8 mouse cellular contexts compared by ENCODE assay signal in genomic region chr3:157534786-157535415, GRCm38 (mm10). TPM values are rescaled to one million over a fixed set of nuclear protein-coding genes. Genes with fewer than 3 reads are reported as not detected.
A peak's percentile ranks its signal among the peaks of the same experiment; 100 is the strongest.
DNase-seq lines count a peak whose midpoint lies in the region; ATAC-seq and TF ChIP-seq lines count a peak whose summit lies in the region.

No protein-coding gene starts in this region.

- no peak for TF ChIP-seq POLR2A in cortical plate, adult 2 months (IDR thresholded peaks at IDR 0.05; ENCODE audit: extremely low read depth, insufficient read depth, low read length)

- DNase-seq in adrenal gland, postnatal 14 days = peak; percentile 8
- DNase-seq in adrenal gland, adult 18-20 months (ENCODE audit: low spot score in 2 of 2) = no peak
- DNase-seq in 3T3-L1 (ENCODE audit: low read depth, low spot score) = peak; percentile 70
- DNase-seq in hindbrain, embryonic 11.5 days (ENCODE audit: low spot score) = no peak
- peak; percentile 3 for DNase-seq in lung, postnatal 10 days
- peak; percentile 28 for DNase-seq in telencephalon, adult 2 months (ENCODE audit: low read depth, low spot score)
- no peak for DNase-seq in right cerebral cortex, postnatal 25 days

- H3K4me3 ChIP-seq in cortical plate, adult 2 months (ENCODE audit: insufficient read depth, low read length) = peak overlapping the region; percentile 88
- H3K4me3 ChIP-seq in hindbrain, embryonic 11.5 days (ENCODE audit: low read depth, low read length) = peak overlapping the region; percentile 84

- no peak for TF ChIP-seq CTCF in cortical plate, adult 2 months (IDR thresholded peaks at IDR 0.05; ENCODE audit: extremely low read depth, insufficient read depth, low read length)

- H3K9ac ChIP-seq in hindbrain, embryonic 11.5 days (ENCODE audit: low read depth, low read length) = peak overlapping the region; percentile 87

- H3K27ac ChIP-seq in cortical plate, adult 2 months (ENCODE audit: insufficient read depth, low read length) = peak overlapping the region; percentile 97
- H3K27ac ChIP-seq in hindbrain, embryonic 11.5 days (ENCODE audit: low read depth, low read length) = peak overlapping the region; percentile 88

- WGBS in hindbrain, embryonic 11.5 days = 4% methylated on average over 15 of the region's 15 CpGs

- ATAC-seq in hindbrain, embryonic 11.5 days (ENCODE audit: low FRiP score) = peak; percentile 36

- no peaks in the 10 kb centered on the region; the same call in 1 of the 2 replicates for H3K4me1 ChIP-seq in cortical plate, adult 2 months (ENCODE audit: control insufficient read depth, insufficient read depth, low read length)
- H3K4me1 ChIP-seq in hindbrain, embryonic 11.5 days (replicated peaks; ENCODE audit: control insufficient read depth, insufficient read depth, low read length) = no peaks in the 10 kb centered on the region

- peaks cover 6% of the 10 kb centered on the region for H3K27me3 ChIP-seq in hindbrain, embryonic 11.5 days (ENCODE audit: control insufficient read depth, insufficient read depth, low read length)

- no peaks in the 10 kb centered on the region for H3K36me3 ChIP-seq in hindbrain, embryonic 11.5 days (ENCODE audit: control insufficient read depth, insufficient read depth, low read length)

- no peaks in the 10 kb centered on the region for H3K9me3 ChIP-seq in hindbrain, embryonic 11.5 days (ENCODE audit: control insufficient read depth, low read length)

- peak overlapping the region; percentile 62 for H3K4me2 ChIP-seq in hindbrain, embryonic 11.5 days (replicated peaks; ENCODE audit: low read depth, low read length)

RNA-seq across cellular contexts. Expression of gene Zranb2, which starts 0.9 kb away (rescaled TPM):
- 72.5 and 78.9 TPM in 2 replicates for total RNA-seq in adrenal gland, postnatal 14 days (2021)
- 10 to 100 TPM; 62.5 to 66.8 TPM for total RNA-seq in adrenal gland, adult 18-20 months (2021)
- polyA plus RNA-seq in cortical plate, adult 2 months (2012; rRNA removed) = 155 and 175 TPM in 2 replicates
- 150 and 153 TPM in 2 replicates for polyA plus RNA-seq in hindbrain, embryonic 11.5 days (2014; fragmentation: Nextera tagmentation; extraction: Ambion mirVana)

RNA-seq across cellular contexts. Expression of gene Ptger3, which starts 31.8 kb away (rescaled TPM):
- total RNA-seq in adrenal gland, postnatal 14 days (2021) = 8.0 and 11.4 TPM in 2 replicates
- total RNA-seq in adrenal gland, adult 18-20 months (2021) = 10 to 100 TPM; 15.0 to 53.2 TPM
- polyA plus RNA-seq in cortical plate, adult 2 months (2012; rRNA removed) = 2.2 and 2.8 TPM in 2 replicates
- polyA plus RNA-seq in hindbrain, embryonic 11.5 days (2014; fragmentation: Nextera tagmentation; extraction: Ambion mirVana) = 1.7 and 2.1 TPM in 2 replicates

Comparison
In these comparisons a context has a peak if more than half of its experiments do, and no peak if none do; other contexts are left out.
1. DNase-seq: peak in adrenal gland, postnatal 14 days (single experiment), 3T3-L1 (single experiment), lung, postnatal 10 days (single experiment) and telencephalon, adult 2 months (single experiment); none in adrenal gland, adult 18-20 months (0 of 2), hindbrain, embryonic 11.5 days (single experiment) and right cerebral cortex, postnatal 25 days (single experiment).